Mouse (Mus musculus) monocyte, adult 5-6 weeks (primary cell): ENCODE results near the gene Cadm3. TPM values are rescaled to one million over a fixed set of nuclear protein-coding genes. Genes with fewer than 3 reads are reported as not detected.

Experiments used
- ATAC-seq: fragments of 153-309, 156-312 bp; replicated peaks from 2 replicates; pipeline ENCODE4 v1.8.0; 2017; ENCODE audit warnings: mild to moderate bottlenecking; ENCODE audit not compliant: low TSS enrichment, insufficient number of reproducible peaks, severe bottlenecking, poor library complexity, low FRiP score
- total RNA-seq: library from RNA; stranded (forward); fragments of 200-1000, 200-491, 200-594 nt; gene quantifications from 3 replicates; pipeline ENCODE4 v1.2.3, GENCODE M21; 2017

Cadm3 gene
- 3.2 to 9.0 TPM (median 6.9 TPM) in 3 replicates for total RNA-seq

GRCm38 (mm10) chr1:173367356-173368046, at the start of gene Cadm3:
TSS of gene Cadm3 (minus strand) at chr1:173367695.
- no peak for ATAC-seq

GRCm38 (mm10) chr1:173414631-173415030, 47.1 kb upstream of the Cadm3 start:
- ATAC-seq: no peak

- ATAC-seq: peak; percentile 85
Measured at GRCm38 (mm10) chr1:173411863-173412262, 44.4 kb upstream of the Cadm3 start.

GRCm38 (mm10) chr1:173409066-173409465, 41.6 kb upstream of the Cadm3 start:
- peak; percentile 67 for ATAC-seq

GRCm38 (mm10) chr1:173404696-173405309, 37.3 kb upstream of the Cadm3 start:
- ATAC-seq: no peak

GRCm38 (mm10) chr1:173398323-173398970, 31.0 kb upstream of the Cadm3 start:
- ATAC-seq: peak; percentile 77

- no peak for ATAC-seq
Measured at GRCm38 (mm10) chr1:173391754-173392153, 24.3 kb upstream of the Cadm3 start.

GRCm38 (mm10) chr1:173389901-173390401, 22.5 kb upstream of the Cadm3 start:
- no peak for ATAC-seq

GRCm38 (mm10) chr1:173389431-173389830, 21.9 kb upstream of the Cadm3 start:
- ATAC-seq: no peak

- no peak for ATAC-seq
Measured at GRCm38 (mm10) chr1:173381436-173381835, 13.9 kb upstream of the Cadm3 start.

- ATAC-seq: peak; percentile 86
Measured at GRCm38 (mm10) chr1:173377380-173378112, 10.1 kb upstream of the Cadm3 start.

GRCm38 (mm10) chr1:173374020-173374419, 6.5 kb upstream of the Cadm3 start:
- ATAC-seq: peak; percentile 43; the same call in 1 of the 2 replicates

GRCm38 (mm10) chr1:173371586-173371985, 4.1 kb upstream of the Cadm3 start:
- no peak for ATAC-seq

- no peak for ATAC-seq
Measured at GRCm38 (mm10) chr1:173370456-173370855, 3.0 kb upstream of the Cadm3 start.

- no peak for ATAC-seq
Measured at GRCm38 (mm10) chr1:173369611-173370010, 2.1 kb upstream of the Cadm3 start.

- peak; percentile 40; the same call in 1 of the 2 replicates for ATAC-seq
Measured at GRCm38 (mm10) chr1:173366701-173367355, 667 bp downstream of the Cadm3 start.

- ATAC-seq: peak; percentile 85
Measured at GRCm38 (mm10) chr1:173365970-173366409, 1.5 kb downstream of the Cadm3 start.

GRCm38 (mm10) chr1:173364125-173364800, 3.2 kb downstream of the Cadm3 start:
- no peak for ATAC-seq
